Mouse (Mus musculus): ENCODE measurements around the gene Fto. TPM values are rescaled to one million over a fixed set of nuclear protein-coding genes. Genes with fewer than 3 reads are reported as not detected.

The Fto gene
- polyA plus RNA-seq, 1 experiment from 2014 or later: 97.3 TPM

GRCm38 (mm10) chr8:91312342-91312741 lies 983 bp upstream of the Fto start:
- Histone ChIP-seq H3K36me3 (ENCODE audit: control insufficient read depth, insufficient read depth, low read length) (no peaks in the 10 kb centered on the region), H3K9ac (ENCODE audit: low read length) (peak overlapping the region; percentile 59), H3K9me3 (ENCODE audit: control insufficient read depth, low read length) (no peaks in the 10 kb centered on the region), H3K4me2 (ENCODE audit: low read depth, severe bottlenecking) (peak overlapping the region; percentile 66), H3K27ac (replicated peaks; ENCODE audit: low read depth, low read length) (no peak overlapping the region), H3K4me1 (ENCODE audit: control insufficient read depth, insufficient read depth, low read length) (peaks cover 7% of the 10 kb centered on the region; the same call in 1 of the 2 replicates), H3K27me3 (ENCODE audit: control insufficient read depth, insufficient read depth, low read length) (no peaks in the 10 kb centered on the region), H3K4me3 (ENCODE audit: low read depth, low read length) (peak overlapping the region; percentile 56)
- ATAC-seq (ENCODE audit: insufficient number of reproducible peaks, low FRiP score, low TSS enrichment, low read depth): no peak
- DNase-seq (ENCODE audit: low spot score): no peak
- WGBS: 88% methylated on average over 2 of the region's 2 CpGs

- WGBS: 91% methylated on average over 5 of the region's 5 CpGs
- ATAC-seq (ENCODE audit: insufficient number of reproducible peaks, low FRiP score, low TSS enrichment, low read depth) (no peak), DNase-seq (ENCODE audit: low spot score) (no peak)
- H3K4me1 ChIP-seq (ENCODE audit: control insufficient read depth, insufficient read depth, low read length): peaks cover 5% of the 10 kb centered on the region; the same call in 1 of the 2 replicates
- H3K9ac ChIP-seq (ENCODE audit: low read length): no peak overlapping the region
- H3K4me2 ChIP-seq (ENCODE audit: low read depth, severe bottlenecking): no peak overlapping the region
- H3K36me3 ChIP-seq (ENCODE audit: control insufficient read depth, insufficient read depth, low read length): no peaks in the 10 kb centered on the region
- H3K9me3 ChIP-seq (ENCODE audit: control insufficient read depth, low read length): no peaks in the 10 kb centered on the region
- no peak overlapping the region for H3K27ac ChIP-seq (replicated peaks; ENCODE audit: low read depth, low read length)
- H3K27me3 ChIP-seq (ENCODE audit: control insufficient read depth, insufficient read depth, low read length): no peaks in the 10 kb centered on the region
- no peak overlapping the region for H3K4me3 ChIP-seq (ENCODE audit: low read depth, low read length)
Measured at GRCm38 (mm10) chr8:91317567-91318227, 4.4 kb downstream of the Fto start.

- DNase-seq (ENCODE audit: low spot score) (no peak), ATAC-seq (ENCODE audit: insufficient number of reproducible peaks, low FRiP score, low TSS enrichment, low read depth) (no peak)
- H3K4me2 ChIP-seq (ENCODE audit: low read depth, severe bottlenecking): no peak overlapping the region
- H3K36me3 ChIP-seq (ENCODE audit: control insufficient read depth, insufficient read depth, low read length): no peaks in the 10 kb centered on the region
- H3K9ac ChIP-seq (ENCODE audit: low read length): no peak overlapping the region
- no peaks in the 10 kb centered on the region for H3K27me3 ChIP-seq (ENCODE audit: control insufficient read depth, insufficient read depth, low read length)
- no peaks in the 10 kb centered on the region for H3K9me3 ChIP-seq (ENCODE audit: control insufficient read depth, low read length)
- WGBS: 80% methylated on average over 7 of the region's 7 CpGs
- H3K4me1 ChIP-seq (ENCODE audit: control insufficient read depth, insufficient read depth, low read length): peaks cover 5% of the 10 kb centered on the region; the same call in 1 of the 2 replicates
- H3K27ac ChIP-seq (replicated peaks; ENCODE audit: low read depth, low read length): no peak overlapping the region
- no peak overlapping the region for H3K4me3 ChIP-seq (ENCODE audit: low read depth, low read length)
Measured at GRCm38 (mm10) chr8:91318938-91319729, 5.8 kb downstream of the Fto start.

- WGBS: 90% methylated on average over 7 of the region's 7 CpGs
- Histone ChIP-seq H3K9ac (ENCODE audit: low read length) (no peak overlapping the region), H3K9me3 (ENCODE audit: control insufficient read depth, low read length) (no peaks in the 10 kb centered on the region), H3K27ac (replicated peaks; ENCODE audit: low read depth, low read length) (no peak overlapping the region), H3K4me2 (ENCODE audit: low read depth, severe bottlenecking) (no peak overlapping the region), H3K4me3 (ENCODE audit: low read depth, low read length) (no peak overlapping the region), H3K4me1 (ENCODE audit: control insufficient read depth, insufficient read depth, low read length) (no peaks in the 10 kb centered on the region), H3K27me3 (ENCODE audit: control insufficient read depth, insufficient read depth, low read length) (no peaks in the 10 kb centered on the region), H3K36me3 (ENCODE audit: control insufficient read depth, insufficient read depth, low read length) (no peaks in the 10 kb centered on the region; the same call in 1 of the 2 replicates)
- DNase-seq (ENCODE audit: low spot score) (no peak), ATAC-seq (ENCODE audit: insufficient number of reproducible peaks, low FRiP score, low TSS enrichment, low read depth) (no peak)
Measured at GRCm38 (mm10) chr8:91323511-91323910, 10.2 kb downstream of the Fto start.

GRCm38 (mm10) chr8:91324271-91324670 lies 10.9 kb downstream of the Fto start:
- H3K9me3 ChIP-seq (ENCODE audit: control insufficient read depth, low read length): no peaks in the 10 kb centered on the region
- WGBS: 53% methylated on average over 9 of the region's 9 CpGs
- no peak overlapping the region for H3K4me3 ChIP-seq (ENCODE audit: low read depth, low read length)
- peaks cover 3% of the 10 kb centered on the region for H3K4me1 ChIP-seq (ENCODE audit: control insufficient read depth, insufficient read depth, low read length)
- DNase-seq (ENCODE audit: low spot score) (no peak), ATAC-seq (ENCODE audit: insufficient number of reproducible peaks, low FRiP score, low TSS enrichment, low read depth) (no peak)
- no peak overlapping the region for H3K9ac ChIP-seq (ENCODE audit: low read length)
- H3K4me2 ChIP-seq (ENCODE audit: low read depth, severe bottlenecking): no peak overlapping the region
- no peaks in the 10 kb centered on the region for H3K27me3 ChIP-seq (ENCODE audit: control insufficient read depth, insufficient read depth, low read length)
- no peak overlapping the region for H3K27ac ChIP-seq (replicated peaks; ENCODE audit: low read depth, low read length)
- H3K36me3 ChIP-seq (ENCODE audit: control insufficient read depth, insufficient read depth, low read length): no peaks in the 10 kb centered on the region; the same call in 1 of the 2 replicates

GRCm38 (mm10) chr8:91324916-91325315 lies 11.6 kb downstream of the Fto start:
- DNase-seq (ENCODE audit: low spot score) (no peak), ATAC-seq (ENCODE audit: insufficient number of reproducible peaks, low FRiP score, low TSS enrichment, low read depth) (no peak)
- peaks cover 10% of the 10 kb centered on the region for H3K4me1 ChIP-seq (ENCODE audit: control insufficient read depth, insufficient read depth, low read length)
- no peak overlapping the region for H3K4me3 ChIP-seq (ENCODE audit: low read depth, low read length)
- no peaks in the 10 kb centered on the region for H3K27me3 ChIP-seq (ENCODE audit: control insufficient read depth, insufficient read depth, low read length)
- H3K36me3 ChIP-seq (ENCODE audit: control insufficient read depth, insufficient read depth, low read length): no peaks in the 10 kb centered on the region; the same call in 1 of the 2 replicates
- H3K9me3 ChIP-seq (ENCODE audit: control insufficient read depth, low read length): no peaks in the 10 kb centered on the region
- 79% methylated on average over 4 of the region's 4 CpGs for WGBS
- H3K4me2 ChIP-seq (ENCODE audit: low read depth, severe bottlenecking): no peak overlapping the region
- H3K27ac ChIP-seq (replicated peaks; ENCODE audit: low read depth, low read length): no peak overlapping the region
- H3K9ac ChIP-seq (ENCODE audit: low read length): no peak overlapping the region

- 61% methylated on average over 3 of the region's 3 CpGs for WGBS
- H3K36me3 ChIP-seq (ENCODE audit: control insufficient read depth, insufficient read depth, low read length): no peaks in the 10 kb centered on the region; the same call in 1 of the 2 replicates
- H3K9me3 ChIP-seq (ENCODE audit: control insufficient read depth, low read length): no peaks in the 10 kb centered on the region
- ATAC-seq (ENCODE audit: insufficient number of reproducible peaks, low FRiP score, low TSS enrichment, low read depth): no peak
- DNase-seq (ENCODE audit: low spot score): no peak
- no peak overlapping the region for H3K27ac ChIP-seq (replicated peaks; ENCODE audit: low read depth, low read length)
- no peak overlapping the region for H3K4me3 ChIP-seq (ENCODE audit: low read depth, low read length)
- no peaks in the 10 kb centered on the region for H3K27me3 ChIP-seq (ENCODE audit: control insufficient read depth, insufficient read depth, low read length)
- no peak overlapping the region for H3K9ac ChIP-seq (ENCODE audit: low read length)
- peaks cover 19% of the 10 kb centered on the region for H3K4me1 ChIP-seq (ENCODE audit: control insufficient read depth, insufficient read depth, low read length)
- H3K4me2 ChIP-seq (ENCODE audit: low read depth, severe bottlenecking): no peak overlapping the region
Measured at GRCm38 (mm10) chr8:91326018-91326417, 12.7 kb downstream of the Fto start.

GRCm38 (mm10) chr8:91326946-91327345 lies 13.6 kb downstream of the Fto start:
- DNase-seq (ENCODE audit: low spot score) (no peak), ATAC-seq (ENCODE audit: insufficient number of reproducible peaks, low FRiP score, low TSS enrichment, low read depth) (no peak)
- Histone ChIP-seq H3K4me2 (ENCODE audit: low read depth, severe bottlenecking) (no peak overlapping the region), H3K4me3 (ENCODE audit: low read depth, low read length) (no peak overlapping the region), H3K27me3 (ENCODE audit: control insufficient read depth, insufficient read depth, low read length) (no peaks in the 10 kb centered on the region), H3K9ac (ENCODE audit: low read length) (no peak overlapping the region), H3K9me3 (ENCODE audit: control insufficient read depth, low read length) (no peaks in the 10 kb centered on the region), H3K36me3 (ENCODE audit: control insufficient read depth, insufficient read depth, low read length) (no peaks in the 10 kb centered on the region; the same call in 1 of the 2 replicates), H3K27ac (replicated peaks; ENCODE audit: low read depth, low read length) (no peak overlapping the region), H3K4me1 (ENCODE audit: control insufficient read depth, insufficient read depth, low read length) (peaks cover 24% of the 10 kb centered on the region)
- 90% methylated on average over 6 of the region's 6 CpGs for WGBS

Measured in limb, embryonic 11.5 days (tissue).